Mouse (Mus musculus) intestine, embryonic 15.5 days (tissue): ENCODE data around the gene Itpr2. TPM values are rescaled to one million over a fixed set of nuclear protein-coding genes. Genes with fewer than 3 reads are reported as not detected.

Source experiments
- ATAC-seq: fragments of 200-750 bp; cut with Nextera tagmentation; 2 replicates; pipeline ENCODE4 v1.8.0; 2017; ENCODE audit warnings: moderate TSS enrichment, moderate library complexity
- H3K27ac ChIP-seq: fragments of 300-500 bp; sonication (generic); 2 replicates; pipeline ENCODE4 v1.5.1; 2015; ENCODE audit warnings: mild to moderate bottlenecking, inconsistent platforms
- H3K27me3 ChIP-seq: fragments of 300-500 bp; sonication (generic); replicated peaks from 2 replicates; pipeline ENCODE4 v1.6.1; 2015; ENCODE audit warnings: inconsistent platforms
- H3K36me3 ChIP-seq: fragments of 300-500 bp; sonication (generic); 2 replicates; pipeline ENCODE4 v1.6.1; 2015; ENCODE audit warnings: inconsistent platforms
- H3K4me1 ChIP-seq: fragments of 300-500 bp; sonication (generic); replicated peaks from 2 replicates; pipeline ENCODE4 v1.6.1; 2015; ENCODE audit warnings: inconsistent platforms
- H3K4me2 ChIP-seq: fragments of 300-500 bp; sonication (generic); replicated peaks from 2 replicates; pipeline ENCODE4 v1.6.1; 2015; ENCODE audit warnings: mild to moderate bottlenecking, inconsistent platforms
- H3K4me3 ChIP-seq: fragments of 300-500 bp; sonication (generic); replicated peaks from 2 replicates; pipeline ENCODE4 v1.5.1; 2015; ENCODE audit warnings: inconsistent platforms
- H3K9ac ChIP-seq: fragments of 300-500 bp; sonication (generic); 2 replicates; pipeline ENCODE4 v1.6.1; 2015; ENCODE audit warnings: inconsistent platforms
- H3K9me3 ChIP-seq: fragments of 300-500 bp; sonication (generic); 2 replicates; pipeline ENCODE4 v1.6.1; 2016; ENCODE audit warnings: inconsistent platforms
- WGBS: fragments of 180-500 bp; shearing (Covaris S2); methylation state at CpG from one replicate; pipeline ENCODE4 v1.1.7; 2015; 5-methylcytosine and 5-hydroxymethylcytosine counted together
- polyA plus RNA-seq: library from polyadenylated mRNA; unstranded; fragments of >200 nt; fragmentation: Nextera tagmentation; extraction: Ambion mirVana; gene quantifications from 2 replicates; pipeline ENCODE4 v1.2.1, GENCODE M21; 2015

Itpr2 gene
- polyA plus RNA-seq, 1 experiment from 2014 or later, result 8.8 TPM

GRCm38 (mm10) chr6:146079734-146080443 lies 422.1 kb downstream of the Itpr2 start:
- no peaks in the 10 kb centered on the region for H3K9me3 ChIP-seq
- no peak overlapping the region for H3K9ac ChIP-seq
- no peak overlapping the region for H3K4me2 ChIP-seq
- 0 out of 2 replicates have a peak, but pooled peaks cover 3% of the 10 kb centered on the region for H3K27me3 ChIP-seq
- no peaks in the 10 kb centered on the region; the same call in 1 of the 2 replicates for H3K4me1 ChIP-seq
- 54% methylated on average over 3 of the region's 3 CpGs for WGBS
- H3K27ac ChIP-seq, result no peak overlapping the region
- H3K4me3 ChIP-seq, result no peak overlapping the region
- no peaks in the 10 kb centered on the region for H3K36me3 ChIP-seq
- no peak for ATAC-seq

- no peaks in the 10 kb centered on the region; the same call in 1 of the 2 replicates for H3K4me1 ChIP-seq
- no peak overlapping the region for H3K4me3 ChIP-seq
- no peak for ATAC-seq
- no peak overlapping the region for H3K9ac ChIP-seq
- H3K36me3 ChIP-seq, result no peaks in the 10 kb centered on the region
- H3K4me2 ChIP-seq, result no peak overlapping the region
- H3K27ac ChIP-seq, result no peak overlapping the region
- whole genome bisulfite sequencing, result 54% methylated on average over 5 of the region's 5 CpGs
- H3K9me3 ChIP-seq, result no peaks in the 10 kb centered on the region
- 0 out of 2 replicates have a peak, but pooled peaks cover 3% of the 10 kb centered on the region for H3K27me3 ChIP-seq
Observed at GRCm38 (mm10) chr6:146079261-146079660, 422.8 kb downstream of the Itpr2 start.

GRCm38 (mm10) chr6:146078136-146078535 lies 423.9 kb downstream of the Itpr2 start:
- H3K4me2 ChIP-seq, result no peak overlapping the region
- no peak overlapping the region for H3K9ac ChIP-seq
- H3K4me1 ChIP-seq, result no peaks in the 10 kb centered on the region; the same call in 1 of the 2 replicates
- H3K4me3 ChIP-seq, result no peak overlapping the region
- no peaks in the 10 kb centered on the region for H3K36me3 ChIP-seq
- 0 out of 2 replicates have a peak, but pooled peaks cover 3% of the 10 kb centered on the region for H3K27me3 ChIP-seq
- 81% methylated on average over 15 of the region's 15 CpGs for WGBS
- ATAC-seq, result no peak
- H3K27ac ChIP-seq, result no peak overlapping the region
- no peaks in the 10 kb centered on the region for H3K9me3 ChIP-seq

- no peak for ATAC-seq
- Histone ChIP-seq H3K27ac (no peak overlapping the region), H3K4me1 (no peaks in the 10 kb centered on the region; the same call in 1 of the 2 replicates), H3K4me2 (no peak overlapping the region), H3K27me3 (no peaks in the 10 kb centered on the region), H3K9ac (no peak overlapping the region), H3K4me3 (no peak overlapping the region), H3K9me3 (no peaks in the 10 kb centered on the region), H3K36me3 (no peaks in the 10 kb centered on the region)
- 74% methylated on average over 11 of the region's 11 CpGs for WGBS
Observed at GRCm38 (mm10) chr6:146077124-146077889, 424.7 kb downstream of the Itpr2 start.

- Histone ChIP-seq H3K36me3 (no peaks in the 10 kb centered on the region), H3K27ac (no peak overlapping the region)
- no peak for ATAC-seq
Observed at GRCm38 (mm10) chr6:146072842-146073241, 429.2 kb downstream of the Itpr2 start.

GRCm38 (mm10) chr6:146071883-146072282 lies 430.1 kb downstream of the Itpr2 start:
- Histone ChIP-seq H3K36me3 (no peaks in the 10 kb centered on the region), H3K9me3 (no peaks in the 10 kb centered on the region), H3K4me3 (no peak overlapping the region), H3K27ac (no peak overlapping the region), H3K27me3 (no peaks in the 10 kb centered on the region), H3K4me2 (no peak overlapping the region), H3K4me1 (no peaks in the 10 kb centered on the region), H3K9ac (no peak overlapping the region)
- ATAC-seq, result no peak
- WGBS, result 83% methylated on average over 1 of the region's 1 CpGs

More at GRCm38 (mm10) chr6:146072842-146073241, 429.2 kb downstream of the Itpr2 start:
- H3K4me2 ChIP-seq, result no peak overlapping the region
- 58% methylated on average over 1 of the region's 1 CpGs for WGBS
- H3K9me3 ChIP-seq, result no peaks in the 10 kb centered on the region
- H3K9ac ChIP-seq, result no peak overlapping the region
- no peaks in the 10 kb centered on the region for H3K27me3 ChIP-seq
- H3K4me3 ChIP-seq, result no peak overlapping the region
- no peaks in the 10 kb centered on the region for H3K4me1 ChIP-seq

Other genes starting within 250 kb of the Itpr2 start
- gene Fgfr1op2, start 75.0 kb upstream of the Itpr2 start, polyA plus RNA-seq, result 89.5 and 91.2 TPM in 2 replicates
- 55.0 and 59.7 TPM in 2 replicates for gene Ints13, start 75.6 kb upstream of the Itpr2 start, polyA plus RNA-seq
- 124 and 128 TPM in 2 replicates for gene Med21, start 140.3 kb upstream of the Itpr2 start, polyA plus RNA-seq
- 28.2 and 32.5 TPM in 2 replicates for gene Tm7sf3, start 140.6 kb upstream of the Itpr2 start, polyA plus RNA-seq
- 18.0 and 18.8 TPM in 2 replicates for gene Stk38l, start 222.8 kb upstream of the Itpr2 start, polyA plus RNA-seq